Mouse (Mus musculus): ENCODE results near the gene Prrg2. TPM values are rescaled to one million over a fixed set of nuclear protein-coding genes. Genes with fewer than 3 reads are reported as not detected.

The Prrg2 gene
- total RNA-seq, 2 experiments from 2014 or later, result 5.7 to 8.4 TPM

GRCm38 (mm10) chr7:45082401-45083299 lies 20.2 kb upstream of the Prrg2 start:
- DNase-seq (ENCODE audit: low spot score in 2 of 2), result no peak
- TF ChIP-seq CTCF (conservative IDR thresholded peaks at IDR 0.05), result peak; percentile 24; the same call in 1 of the 2 replicates
- Histone ChIP-seq H3K27ac (peak overlapping the region; percentile 73), H3K4me3 (peak overlapping the region; percentile 13; the same call in 1 of the 2 replicates)

DNA sequence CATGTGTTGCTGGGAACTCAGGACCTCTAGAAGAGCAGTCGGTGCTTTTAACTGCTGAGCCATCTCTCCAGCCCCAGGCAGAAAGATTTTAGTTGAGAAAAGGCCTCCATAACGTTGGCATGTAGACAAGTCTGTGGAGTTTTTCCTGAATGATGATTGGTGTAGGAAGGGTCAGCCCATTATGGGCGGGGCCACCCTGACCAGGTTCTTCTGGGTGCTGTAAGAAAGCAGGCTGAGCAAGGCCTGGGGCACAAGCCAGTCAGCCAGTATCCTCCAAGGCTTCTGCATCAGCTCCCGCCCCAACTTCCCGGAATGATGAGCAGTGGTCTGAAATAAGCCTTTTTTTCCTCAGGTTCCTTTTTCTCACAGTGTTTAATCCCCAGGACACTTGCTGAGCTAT lies 18.5 kb upstream of the Prrg2 start:
- H3K27ac ChIP-seq, result no peak overlapping the region
- no peak overlapping the region for H3K4me3 ChIP-seq
- DNase-seq (ENCODE audit: low spot score in 2 of 2), result no peak
- TF ChIP-seq CTCF (conservative IDR thresholded peaks at IDR 0.05), result no peak

DNA sequence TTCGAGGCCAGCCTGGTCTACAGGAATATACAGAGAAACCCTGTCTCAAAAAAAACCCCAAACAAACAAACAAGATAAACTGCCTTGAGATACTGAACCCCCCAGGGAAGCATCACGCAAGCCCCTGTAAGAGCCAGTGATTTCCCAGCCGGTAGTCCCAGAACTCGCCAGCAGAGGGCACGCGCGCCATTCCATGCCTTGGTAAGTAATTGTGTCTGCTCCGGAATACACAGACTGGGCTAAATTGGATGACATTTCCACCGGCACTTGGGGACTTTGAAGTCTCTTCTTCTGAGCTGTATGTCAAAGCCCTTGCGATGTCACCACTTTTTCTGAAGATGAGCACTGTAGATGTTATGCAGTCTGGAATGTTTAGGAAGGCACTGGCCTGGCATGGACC lies 17.4 kb upstream of the Prrg2 start:
- no peak overlapping the region for H3K4me3 ChIP-seq
- TF ChIP-seq CTCF (conservative IDR thresholded peaks at IDR 0.05), result peak; percentile 91
- H3K27ac ChIP-seq, result no peak overlapping the region
- peak; percentile 85 to 96 for DNase-seq (ENCODE audit: low spot score in 2 of 2)

DNA sequence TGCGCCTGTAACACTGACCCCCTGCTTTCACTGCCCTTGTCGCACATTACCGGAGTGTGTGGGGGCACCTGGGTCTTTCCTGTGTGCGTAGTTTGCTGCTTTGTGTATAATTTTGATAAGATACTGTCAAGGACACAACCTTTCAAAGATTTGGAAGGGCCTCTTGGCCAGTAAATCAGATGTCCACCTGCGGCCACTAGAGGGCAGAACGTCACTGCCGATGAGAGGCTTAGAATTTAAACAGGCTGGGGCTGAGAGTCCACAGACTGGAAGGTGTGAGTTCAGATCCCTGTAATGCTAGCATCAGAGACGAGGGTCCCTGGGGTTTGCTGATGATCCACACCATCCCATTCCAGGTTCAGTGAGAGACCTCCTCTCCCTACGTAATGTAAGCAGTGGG lies 16.0 kb upstream of the Prrg2 start:
- peak; percentile 83 for TF ChIP-seq CTCF (conservative IDR thresholded peaks at IDR 0.05)
- H3K27ac ChIP-seq, result no peak overlapping the region
- no peak overlapping the region for H3K4me3 ChIP-seq
- peak; percentile 38 to 66 for DNase-seq (ENCODE audit: low spot score in 2 of 2)

DNA sequence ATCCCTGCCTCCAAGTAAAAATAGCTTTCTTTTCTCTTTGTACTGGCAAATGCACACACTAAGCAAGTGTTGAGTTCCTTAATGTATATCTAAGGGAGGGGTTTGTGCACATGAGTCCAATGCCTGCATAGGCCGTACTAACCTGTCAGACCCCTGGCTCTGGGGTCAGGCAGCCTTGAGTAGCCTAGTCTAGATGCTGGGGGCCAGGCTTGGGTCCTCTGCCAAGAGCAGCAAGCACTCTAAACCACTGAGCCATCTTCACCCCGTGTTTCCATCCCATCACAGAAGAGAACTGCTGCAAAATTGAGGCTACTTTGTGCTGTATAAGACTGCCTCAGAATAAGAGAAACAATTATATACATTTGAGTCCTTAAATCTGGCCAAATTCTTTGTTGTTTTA lies 15.4 kb upstream of the Prrg2 start:
- DNase-seq (ENCODE audit: low spot score in 2 of 2), result no peak
- Histone ChIP-seq H3K4me3 (no peak overlapping the region), H3K27ac (no peak overlapping the region)
- TF ChIP-seq CTCF (conservative IDR thresholded peaks at IDR 0.05), result no peak

GRCm38 (mm10) chr7:45077322-45077721 lies 14.8 kb upstream of the Prrg2 start:
- no peak for DNase-seq (ENCODE audit: low spot score in 2 of 2)
- Histone ChIP-seq H3K4me3 (no peak overlapping the region), H3K27ac (no peak overlapping the region)
- no peak for TF ChIP-seq CTCF (conservative IDR thresholded peaks at IDR 0.05)

GRCm38 (mm10) chr7:45076501-45076900 lies 14.0 kb upstream of the Prrg2 start:
- Histone ChIP-seq H3K27ac (no peak overlapping the region), H3K4me3 (no peak overlapping the region)
- no peak for DNase-seq (ENCODE audit: low spot score in 2 of 2)
- TF ChIP-seq CTCF (conservative IDR thresholded peaks at IDR 0.05), result no peak

DNA sequence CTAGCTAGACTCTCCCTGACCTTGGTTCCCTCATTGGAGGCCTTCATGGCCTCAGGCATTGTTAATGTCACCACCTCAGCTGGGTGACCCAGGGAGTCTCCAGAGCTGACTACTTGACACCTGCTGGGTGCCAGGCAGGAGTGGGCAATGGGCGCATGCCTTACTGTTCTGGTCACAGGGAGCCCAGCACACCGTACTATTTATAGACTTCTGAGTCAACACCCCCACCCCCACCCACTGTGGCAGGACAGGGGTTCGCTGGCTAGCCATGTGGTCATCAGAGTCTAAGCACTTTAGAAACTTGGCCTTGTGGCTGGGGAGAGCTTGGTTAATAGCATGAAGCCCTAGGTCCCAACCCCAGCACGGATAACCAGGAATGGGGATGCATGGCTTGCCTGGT lies 12.9 kb upstream of the Prrg2 start:
- no peak overlapping the region for H3K27ac ChIP-seq
- no peak overlapping the region for H3K4me3 ChIP-seq
- no peak for TF ChIP-seq CTCF (conservative IDR thresholded peaks at IDR 0.05)
- no peak for DNase-seq (ENCODE audit: low spot score in 2 of 2)

DNA sequence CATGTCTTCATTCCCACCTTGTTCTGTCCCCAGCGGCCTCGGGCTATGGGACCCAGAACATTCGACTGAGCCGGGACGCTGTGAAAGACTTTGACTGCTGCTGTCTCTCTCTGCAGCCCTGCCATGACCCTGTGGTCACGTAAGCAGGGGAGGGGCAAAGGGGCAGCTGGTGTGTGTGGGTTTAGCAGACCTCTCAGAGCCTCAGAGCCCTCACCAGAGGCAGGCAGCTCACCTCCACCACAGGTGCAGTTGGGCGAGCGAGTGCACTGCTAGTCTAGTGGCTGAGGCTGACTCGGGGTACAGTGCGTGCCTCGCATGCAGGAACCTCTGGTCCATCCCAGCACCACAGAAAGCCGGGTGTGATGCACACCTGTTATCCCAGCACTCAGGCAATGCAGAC lies 11.5 kb upstream of the Prrg2 start:
- no peak for DNase-seq (ENCODE audit: low spot score in 2 of 2)
- Histone ChIP-seq H3K4me3 (no peak overlapping the region), H3K27ac (no peak overlapping the region)
- TF ChIP-seq CTCF (conservative IDR thresholded peaks at IDR 0.05), result no peak

DNA sequence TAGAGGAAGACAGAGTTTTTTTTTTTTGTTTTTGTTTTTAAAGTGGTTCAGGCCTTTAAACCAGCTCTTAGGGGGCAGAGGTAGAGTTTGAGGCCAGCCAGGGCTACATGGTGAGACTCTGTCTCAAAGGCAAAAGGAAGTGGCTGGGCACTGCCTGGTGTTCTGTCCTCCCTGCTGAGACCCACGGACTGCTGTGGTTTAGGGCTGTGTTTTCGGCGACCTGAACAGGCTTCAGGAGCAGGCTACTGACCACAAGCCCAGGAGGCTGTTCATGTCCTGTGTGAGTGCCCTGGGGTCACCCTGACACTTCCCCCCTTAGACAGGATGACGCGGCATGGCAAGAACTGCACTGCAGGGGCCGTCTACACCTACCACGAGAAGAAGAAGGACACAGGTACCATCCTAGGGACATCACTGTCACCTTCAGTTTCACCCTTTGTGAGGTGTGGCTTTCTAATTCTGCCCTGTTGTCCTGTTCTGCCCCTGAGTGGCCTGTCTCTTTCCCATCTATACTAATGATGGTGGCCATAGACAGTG lies 10.8 kb upstream of the Prrg2 start:
- Histone ChIP-seq H3K27ac (no peak overlapping the region), H3K4me3 (no peak overlapping the region)
- no peak for DNase-seq (ENCODE audit: low spot score in 2 of 2)
- no peak for TF ChIP-seq CTCF (conservative IDR thresholded peaks at IDR 0.05)

- Histone ChIP-seq H3K27ac (no peak overlapping the region), H3K4me3 (no peak overlapping the region)
- no peak for DNase-seq (ENCODE audit: low spot score in 2 of 2)
- TF ChIP-seq CTCF (conservative IDR thresholded peaks at IDR 0.05), result peak; percentile 65
Measured at GRCm38 (mm10) chr7:45072230-45072629, 9.8 kb upstream of the Prrg2 start.

DNA sequence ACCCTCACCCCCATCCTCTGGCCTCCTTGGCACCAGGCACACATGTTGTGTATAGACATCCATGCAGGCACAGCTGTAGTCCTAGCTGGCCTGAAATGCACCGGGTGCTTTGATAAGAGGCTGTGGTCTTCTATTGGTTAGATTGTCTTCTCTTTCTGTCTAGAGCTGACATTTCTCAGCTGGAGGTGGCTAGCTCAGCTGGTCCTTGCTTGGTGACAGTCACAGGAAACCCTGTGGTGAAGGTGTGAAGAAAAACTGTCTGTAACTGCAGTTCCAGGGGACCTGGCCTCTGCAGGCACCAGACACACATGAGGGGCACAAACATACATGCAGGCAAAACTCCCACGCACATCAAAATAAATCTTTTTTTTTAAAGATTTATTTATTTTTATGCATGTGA lies 7.2 kb upstream of the Prrg2 start:
- no peak overlapping the region for H3K4me3 ChIP-seq
- TF ChIP-seq CTCF (conservative IDR thresholded peaks at IDR 0.05), result no peak
- no peak overlapping the region for H3K27ac ChIP-seq
- no peak for DNase-seq (ENCODE audit: low spot score in 2 of 2)

DNA sequence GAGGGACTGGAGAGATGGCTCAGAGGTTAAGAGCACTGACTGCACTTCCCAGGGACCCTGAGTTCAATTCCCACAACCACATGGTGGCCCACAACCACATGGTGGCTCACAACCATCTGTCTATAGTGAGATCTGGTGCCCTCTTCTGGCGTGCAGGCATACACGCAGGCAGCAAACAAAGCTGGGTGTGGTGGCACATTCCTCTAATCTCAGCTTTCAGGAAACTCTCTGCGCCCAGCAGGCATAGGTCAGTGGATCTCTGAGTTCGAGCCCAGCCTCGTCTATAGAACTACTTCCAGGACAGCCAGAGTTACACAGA lies 5.5 kb upstream of the Prrg2 start:
- TF ChIP-seq CTCF (conservative IDR thresholded peaks at IDR 0.05), result peak; percentile 81
- H3K4me3 ChIP-seq, result no peak overlapping the region
- no peak overlapping the region for H3K27ac ChIP-seq
- no peak for DNase-seq (ENCODE audit: low spot score in 2 of 2)
